Mouse (Mus musculus) lung, postnatal 25 days (tissue): ENCODE measurements around the gene Rab33b.
"Not testable (repeated sequence)": the region's sequence is repeated elsewhere in the genome, so short reads cannot be mapped to it uniquely, and the experiment has no call there.

Source experiments
- DNase-seq: peaks from one replicate; pipeline ENCODE4 v3.0.0; 2022; ENCODE audit warnings: low spot score

The Rab33b gene

DNA sequence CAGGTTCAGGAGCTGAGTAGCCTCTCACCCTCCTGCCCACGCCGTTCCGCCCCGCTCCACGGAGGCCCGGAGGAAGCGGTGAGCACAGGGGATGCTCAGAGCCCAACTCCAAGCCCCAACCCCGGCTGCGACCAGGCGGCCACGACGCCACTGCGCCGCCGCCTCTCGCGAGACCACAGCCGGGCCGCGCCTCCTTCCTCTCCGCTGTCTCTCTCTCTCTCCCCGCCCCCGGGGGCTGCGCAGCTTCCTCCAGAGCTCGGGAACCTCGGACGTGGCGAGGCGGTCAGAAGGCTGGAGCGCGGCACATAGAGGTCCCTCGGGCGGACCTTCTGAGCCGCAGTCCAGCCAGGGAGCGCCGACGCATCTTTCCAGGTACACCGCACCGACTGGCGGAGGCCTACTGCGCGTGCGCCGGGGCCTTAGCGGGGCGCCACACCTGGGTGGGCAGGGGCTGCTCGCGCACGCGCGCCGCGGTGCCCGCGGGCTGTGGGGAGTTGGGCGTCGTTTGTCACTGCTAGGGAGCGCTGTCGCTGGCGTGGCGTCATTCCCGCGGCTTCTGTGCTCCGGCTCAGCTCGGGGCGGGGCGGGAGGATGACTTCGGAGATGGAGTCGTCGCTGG, at the start of gene Rab33b:
Gene Rab33b (plus strand): TSS at position 180 of the 619 bp plus-strand sequence.
- peak; percentile 97 for DNase-seq

DNA sequence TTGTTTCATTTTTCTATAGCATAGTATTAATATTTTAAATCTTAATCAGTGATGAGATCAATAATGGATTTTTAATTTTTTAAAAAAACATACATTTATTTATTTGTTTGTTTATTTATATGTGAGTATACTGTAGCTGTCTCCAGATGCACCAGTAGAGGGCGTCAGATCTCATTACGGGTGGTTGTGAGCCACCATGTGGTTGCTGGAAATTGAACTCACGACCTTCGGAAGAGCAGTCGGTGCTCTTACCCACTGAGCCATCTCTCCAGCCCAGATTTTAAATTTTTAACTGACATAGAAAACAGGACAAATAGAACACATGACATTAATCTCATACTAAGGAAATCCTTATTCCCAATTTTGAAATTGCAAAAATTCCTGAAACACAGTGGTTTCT, 49.4 kb upstream of the Rab33b start:
- not testable (repeated sequence) for DNase-seq

DNA sequence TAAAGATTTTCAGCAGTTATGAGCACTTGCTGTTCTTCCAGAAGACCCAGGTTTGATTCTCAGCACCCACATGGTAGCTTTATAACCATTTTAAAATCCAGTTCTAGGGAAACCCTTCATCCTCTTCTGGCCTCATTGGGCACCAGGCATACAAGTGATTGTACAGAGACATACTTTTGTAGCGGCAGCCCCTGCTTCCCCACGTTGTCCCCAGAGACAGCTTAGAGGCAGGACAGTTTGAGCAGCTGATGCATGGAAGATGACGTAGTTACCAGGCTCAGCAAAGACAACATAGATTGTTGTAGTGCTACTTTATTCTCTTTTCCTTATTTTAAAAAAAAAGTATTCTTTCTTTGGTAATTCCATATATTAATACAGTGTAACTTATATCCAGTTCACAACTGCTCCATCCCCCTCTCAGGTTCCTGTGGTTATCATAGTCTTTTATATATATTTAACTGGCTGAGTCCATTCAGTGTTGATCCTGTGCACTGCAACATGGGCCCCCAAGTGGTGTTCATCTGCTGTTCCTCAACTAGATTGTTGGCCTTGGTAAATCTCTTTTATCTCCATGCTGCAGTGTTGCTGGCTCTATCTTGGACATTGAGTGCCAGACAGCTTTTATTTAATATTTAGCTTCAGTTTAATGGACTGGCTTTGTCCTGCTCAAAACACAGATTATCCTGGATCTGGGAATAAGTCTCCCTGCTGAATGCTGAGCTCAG, 48.7 kb upstream of the Rab33b start:
- DNase-seq, result no peak

DNA sequence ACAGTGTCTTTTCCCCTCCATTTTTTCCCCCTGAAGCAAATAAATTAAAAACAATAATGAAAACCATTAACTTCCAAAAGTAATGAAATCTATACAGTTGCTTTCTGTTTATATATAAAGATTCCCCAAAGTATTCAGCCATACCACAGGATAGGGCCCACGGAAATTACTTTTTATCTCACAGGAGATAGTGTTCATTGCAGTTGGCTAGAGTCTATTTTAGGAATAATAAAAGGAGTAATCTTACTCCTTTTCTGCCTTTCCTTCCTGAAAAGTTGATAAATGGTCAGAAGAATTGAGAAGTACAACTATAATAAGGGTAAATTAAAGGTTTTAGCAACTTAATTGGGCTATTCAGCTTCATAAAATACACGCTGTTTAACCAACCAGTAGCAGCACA, 15.2 kb upstream of the Rab33b start:
- DNase-seq, result no peak

DNA sequence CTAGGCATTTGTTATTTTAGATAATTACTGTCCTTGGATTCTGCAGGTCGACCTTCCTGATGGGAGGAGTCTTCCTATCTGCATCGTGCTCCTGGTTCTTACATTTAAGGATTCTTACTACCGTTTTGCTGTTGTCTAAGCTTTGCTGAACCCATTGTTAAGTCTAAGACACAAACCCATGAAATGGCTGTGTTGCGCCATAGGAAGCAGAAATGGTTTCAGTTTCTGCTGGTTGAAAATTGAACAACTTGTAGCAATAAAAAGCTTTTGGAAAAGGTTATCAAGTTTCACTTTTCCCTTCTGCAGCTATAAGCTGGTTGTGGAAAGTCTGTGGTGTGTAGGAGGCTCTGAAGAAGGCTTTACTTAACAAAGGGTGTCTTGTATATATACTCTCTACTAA, 8.0 kb upstream of the Rab33b start:
- DNase-seq, result no peak

DNA sequence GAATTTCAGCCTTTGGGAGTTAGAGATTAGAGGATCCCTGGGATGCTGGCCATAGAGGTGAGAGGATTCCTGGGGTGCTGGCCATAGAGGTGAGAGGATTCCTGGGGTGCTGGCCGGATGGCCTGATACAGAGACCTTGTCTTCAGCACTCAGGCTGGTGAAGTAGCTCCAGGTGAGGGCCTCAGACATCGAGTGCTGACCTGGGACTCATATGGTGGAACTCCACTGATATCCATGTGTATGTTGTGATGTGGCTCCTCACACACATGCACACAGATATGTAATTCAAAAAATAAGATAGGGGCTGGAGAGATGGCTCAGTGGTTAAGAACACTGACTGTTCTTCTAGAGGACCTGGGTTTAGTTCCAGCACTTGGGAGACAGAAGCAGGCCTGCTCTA, 3.8 kb upstream of the Rab33b start:
- no peak for DNase-seq

DNA sequence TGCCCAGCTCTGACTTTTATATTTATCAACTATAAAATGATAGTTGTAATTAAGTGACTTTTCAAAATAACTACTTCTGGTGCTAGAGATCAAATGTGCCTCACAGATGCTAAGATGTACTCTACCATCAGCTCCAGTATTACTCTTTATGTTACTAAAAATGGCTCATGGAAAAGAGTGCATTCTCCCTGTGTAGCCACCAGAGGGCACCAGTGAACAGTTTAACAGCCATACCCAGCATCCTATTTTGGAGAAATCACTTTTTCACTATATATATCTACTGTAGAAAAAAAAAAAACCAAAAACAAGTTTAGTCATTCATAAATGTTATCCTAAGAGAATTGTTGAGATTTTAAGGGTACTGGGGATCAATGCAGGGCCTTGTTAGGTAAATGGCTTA, 2.7 kb upstream of the Rab33b start:
- peak; percentile 50 for DNase-seq

DNA sequence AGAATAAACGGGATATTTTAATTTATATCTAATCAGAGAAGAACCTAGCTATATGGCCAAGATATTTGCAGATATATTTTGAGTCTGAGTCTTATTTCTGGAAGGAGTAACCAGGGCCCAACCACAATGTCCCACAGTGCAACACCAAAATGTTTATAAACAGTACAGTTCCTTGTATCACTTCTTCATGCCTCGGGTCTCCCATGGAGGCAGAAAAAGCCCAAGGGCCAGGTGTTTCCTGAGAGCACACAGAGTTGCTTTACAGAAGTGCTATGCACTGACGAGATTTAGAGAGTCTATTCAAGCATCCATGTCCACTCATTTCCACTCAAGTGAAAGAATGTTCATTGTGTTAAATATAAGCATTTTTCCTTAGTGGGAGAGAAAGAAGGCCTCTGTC, 1.8 kb upstream of the Rab33b start:
- DNase-seq, result no peak

DNA sequence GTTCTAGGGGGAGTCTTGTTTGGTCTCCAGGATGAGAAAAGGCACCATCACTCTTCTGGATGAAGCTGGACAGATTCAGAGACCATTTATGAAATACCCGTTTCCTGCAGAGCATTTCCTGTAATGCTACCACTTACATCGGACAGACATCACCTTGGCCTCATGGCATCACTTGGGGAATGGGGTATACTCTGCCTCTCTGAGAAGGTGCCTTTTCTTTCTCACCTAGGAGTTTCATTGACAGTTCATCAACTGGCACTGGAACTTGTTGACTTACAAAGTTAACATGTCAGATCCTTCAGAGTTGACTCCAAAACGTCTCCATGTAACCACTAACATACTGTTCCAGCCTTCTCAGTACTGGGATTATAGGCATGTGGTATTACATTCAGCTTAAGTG, 939 bp upstream of the Rab33b start:
- no peak for DNase-seq

DNA sequence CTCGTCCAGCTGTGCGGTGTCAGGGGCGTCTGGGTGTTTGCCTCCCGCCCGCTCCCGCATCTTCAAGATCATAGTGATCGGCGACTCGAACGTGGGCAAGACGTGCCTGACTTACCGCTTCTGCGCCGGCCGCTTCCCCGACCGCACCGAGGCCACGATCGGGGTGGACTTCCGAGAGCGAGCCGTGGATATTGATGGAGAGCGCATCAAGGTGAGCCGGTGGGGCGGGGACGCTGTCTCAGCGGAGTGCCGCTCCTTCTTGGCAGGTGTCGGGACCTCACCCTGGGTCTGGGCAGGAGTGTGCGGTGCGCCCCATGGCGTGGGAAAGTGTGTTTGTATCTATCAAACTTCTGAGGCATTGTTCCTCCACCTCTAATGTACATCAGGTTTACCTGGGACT, 650 bp downstream of the Rab33b start:
- DNase-seq, result no peak

DNA sequence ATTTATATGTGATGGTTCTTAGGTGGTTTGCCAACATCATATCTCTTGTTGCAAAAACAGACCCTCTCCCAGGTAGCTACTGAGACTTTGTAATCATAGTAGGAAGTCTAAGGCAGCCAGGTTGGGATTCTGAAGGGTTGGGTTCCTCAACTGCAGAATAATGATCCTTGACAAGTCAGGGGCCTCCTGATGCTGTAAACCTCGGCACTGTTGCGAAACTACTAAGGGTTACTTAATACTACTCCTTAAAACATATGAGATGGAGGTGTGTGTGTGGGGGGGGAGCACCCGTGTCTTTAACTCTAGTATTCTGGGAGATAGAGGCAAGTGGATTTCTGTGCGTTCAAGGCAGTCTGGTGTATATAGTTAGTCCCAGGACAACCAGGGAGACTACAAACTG, 1.6 kb downstream of the Rab33b start:
- DNase-seq, result peak; percentile 37

DNA sequence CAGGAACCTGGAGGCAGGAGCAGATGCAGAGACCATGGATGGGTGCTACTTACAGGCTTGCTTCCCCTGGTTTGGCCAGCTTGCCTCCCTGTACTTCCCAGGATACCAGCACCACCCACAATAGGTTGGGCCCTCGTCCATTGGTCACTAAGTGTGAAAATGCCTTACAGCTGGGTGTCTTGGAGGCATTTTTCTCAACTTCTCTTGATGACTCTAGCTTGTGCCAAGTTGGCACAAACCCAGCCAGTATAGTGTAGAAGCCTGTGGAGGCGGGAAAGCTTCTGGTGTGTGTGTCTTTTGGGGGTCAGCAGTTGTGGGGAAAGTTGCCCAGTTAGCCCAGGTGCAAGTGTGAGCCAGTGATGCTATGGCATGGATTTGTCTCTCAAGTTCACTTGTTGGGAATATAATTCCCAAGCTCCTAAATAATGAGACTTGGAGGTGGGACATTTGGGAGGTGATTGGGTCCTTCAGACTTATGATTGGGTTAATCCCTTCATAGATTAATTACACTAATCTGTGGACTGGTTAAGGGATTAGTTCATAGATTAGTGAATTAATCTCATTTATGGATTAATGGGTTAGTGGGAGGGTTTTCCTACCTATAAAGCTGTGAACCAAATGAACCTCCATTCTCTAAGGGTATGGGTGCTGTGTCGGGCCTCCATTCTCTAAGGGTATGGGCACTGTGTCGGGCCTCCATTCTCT, 2.9 kb downstream of the Rab33b start:
- DNase-seq, result no peak

DNA sequence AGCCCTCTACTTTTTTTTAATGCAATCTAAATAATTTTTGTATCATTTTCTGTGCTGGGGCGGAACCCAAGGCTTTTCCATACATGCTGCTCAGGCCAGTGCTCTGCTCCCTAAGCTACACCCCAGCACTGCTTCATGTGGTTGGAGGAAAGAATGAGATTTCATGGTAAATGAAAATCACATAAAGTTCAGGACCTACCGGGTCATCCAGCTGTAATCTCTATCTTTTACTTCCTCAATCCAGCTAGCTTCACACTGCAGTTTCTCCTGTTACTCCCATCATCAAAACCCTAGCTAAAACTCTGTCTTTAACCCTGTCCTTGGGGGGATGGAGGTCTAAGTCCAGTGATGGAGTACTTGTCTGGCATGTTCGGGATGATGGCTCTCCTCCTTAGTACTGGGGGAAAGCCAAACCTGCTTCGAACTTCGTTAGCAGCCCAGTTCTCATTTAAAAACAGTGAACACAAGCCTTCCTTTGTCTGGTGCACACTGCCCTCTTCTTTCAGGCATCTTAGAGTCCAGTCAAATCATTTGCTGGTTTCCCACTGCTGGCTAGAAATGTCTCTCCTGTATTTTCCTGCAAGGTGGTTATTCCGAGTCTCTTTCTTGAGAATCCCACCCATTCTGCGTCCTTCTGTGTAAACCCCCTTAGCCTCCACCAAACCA, 6.5 kb downstream of the Rab33b start:
- DNase-seq, result no peak

DNA sequence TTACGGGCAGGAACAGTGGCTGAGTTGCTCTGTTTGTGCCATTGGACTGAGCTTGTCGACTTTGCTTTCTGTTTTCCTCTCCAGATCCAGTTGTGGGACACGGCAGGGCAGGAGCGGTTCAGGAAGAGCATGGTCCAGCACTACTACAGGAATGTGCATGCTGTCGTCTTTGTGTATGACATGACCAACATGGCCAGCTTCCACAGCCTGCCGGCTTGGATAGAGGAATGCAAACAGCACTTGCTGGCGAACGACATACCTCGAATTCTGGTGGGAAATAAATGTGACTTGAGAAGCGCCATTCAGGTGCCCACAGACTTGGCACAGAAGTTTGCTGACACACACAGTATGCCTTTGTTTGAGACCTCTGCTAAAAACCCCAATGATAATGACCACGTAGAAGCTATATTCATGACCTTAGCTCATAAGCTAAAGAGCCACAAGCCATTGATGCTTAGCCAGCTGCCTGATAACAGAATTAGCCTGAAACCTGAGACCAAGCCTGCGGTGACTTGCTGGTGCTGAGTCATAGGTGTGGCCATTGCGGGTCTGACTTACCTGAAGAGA, 9.6 kb downstream of the Rab33b start:
- no peak for DNase-seq

DNA sequence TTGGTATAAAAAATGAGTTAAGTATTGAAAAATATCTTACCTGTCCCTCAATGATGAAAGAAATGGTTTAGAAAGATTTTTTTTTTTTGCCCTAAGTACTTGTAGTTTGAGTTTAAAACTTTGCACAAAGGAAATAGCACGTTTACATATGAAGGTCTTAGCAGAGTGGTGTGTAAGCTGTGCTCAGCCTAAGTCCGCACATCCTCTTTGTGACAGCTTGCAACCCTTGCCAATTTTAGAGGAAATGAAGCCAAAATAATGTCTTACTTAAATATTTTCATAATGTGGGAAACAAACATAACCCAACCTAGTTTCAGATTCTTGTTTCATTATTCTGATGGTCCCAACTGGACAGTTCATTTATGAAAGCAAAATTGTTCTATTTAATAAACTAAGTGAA, 10.7 kb downstream of the Rab33b start:
- no peak for DNase-seq

DNA sequence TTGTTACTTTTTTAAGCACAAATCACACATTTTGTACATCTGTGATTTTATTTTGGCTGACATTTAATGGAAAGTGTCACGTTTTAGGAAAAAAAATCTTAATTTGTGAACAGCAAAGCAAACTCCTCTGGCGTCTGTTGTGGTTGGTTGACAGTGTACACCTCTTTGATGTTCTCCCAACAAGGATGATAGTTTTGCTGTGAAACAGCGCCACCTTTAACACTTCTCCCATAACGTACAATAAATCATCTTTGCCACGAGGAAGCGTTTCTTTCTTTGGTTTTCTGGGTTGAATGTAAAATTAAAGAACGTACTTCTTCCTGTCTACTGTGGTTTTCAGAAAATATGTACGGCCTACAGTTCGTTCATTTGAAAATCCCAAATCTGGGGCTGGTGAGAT, 11.9 kb downstream of the Rab33b start:
- DNase-seq, result no peak

DNA sequence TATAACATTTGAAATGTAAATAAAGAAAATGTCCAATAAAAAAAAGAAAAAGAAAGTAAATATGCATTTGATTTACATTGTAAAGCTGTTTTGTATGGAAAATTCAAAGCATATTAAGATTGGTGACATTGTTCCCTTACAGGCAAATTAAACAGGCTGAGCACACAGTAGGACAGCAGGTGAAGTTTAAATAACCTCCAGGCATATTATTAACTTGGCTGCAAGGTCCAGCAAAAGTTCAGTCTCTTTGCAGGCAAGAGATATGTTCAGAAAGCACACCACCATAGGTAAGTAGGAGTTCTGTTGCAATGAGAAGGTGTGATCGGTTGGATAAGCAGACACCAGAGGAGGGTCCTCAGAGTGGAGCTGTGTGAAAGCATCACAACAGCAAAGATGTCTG, 14.3 kb downstream of the Rab33b start:
- no peak for DNase-seq

DNA sequence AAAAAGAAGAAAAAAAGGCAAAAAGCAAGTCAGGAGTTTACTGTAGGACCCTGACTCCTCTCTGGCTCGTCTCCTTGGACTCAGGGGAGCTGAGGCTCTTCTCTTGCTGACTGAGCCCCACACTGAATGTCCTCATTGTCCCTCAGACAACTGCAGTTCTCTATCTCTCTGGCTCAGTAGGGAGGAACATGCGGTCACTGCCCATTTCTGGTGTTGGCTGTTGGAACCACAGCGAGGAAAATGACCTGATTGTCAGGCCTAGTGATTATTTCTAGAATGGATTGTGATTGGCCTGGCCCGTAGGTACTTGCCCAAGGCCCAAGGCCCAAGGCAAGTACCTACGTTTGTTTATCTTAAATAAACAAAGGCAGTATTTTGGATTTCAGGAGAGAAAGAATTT, 14.9 kb downstream of the Rab33b start:
- no peak for DNase-seq

DNA sequence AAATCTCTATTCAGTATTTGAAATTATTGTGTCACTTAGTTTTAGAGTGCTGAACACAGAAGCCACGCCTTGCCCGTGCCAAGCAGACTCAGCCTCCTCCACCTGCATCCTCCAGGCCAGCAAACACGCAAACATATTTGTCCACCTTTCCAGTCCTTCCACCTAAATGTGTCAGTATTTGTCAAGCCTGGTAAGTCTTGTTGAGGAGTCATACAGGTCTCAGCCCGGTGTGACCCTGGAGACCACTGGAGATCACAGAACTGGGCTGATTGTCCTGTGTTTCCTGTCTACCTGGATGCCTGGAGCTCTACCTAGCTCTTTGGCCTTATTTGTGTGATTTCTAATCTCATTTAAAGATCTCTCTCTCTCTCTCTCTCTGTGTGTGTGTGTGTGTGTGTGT, 16.2 kb downstream of the Rab33b start:
- DNase-seq, result no peak

DNA sequence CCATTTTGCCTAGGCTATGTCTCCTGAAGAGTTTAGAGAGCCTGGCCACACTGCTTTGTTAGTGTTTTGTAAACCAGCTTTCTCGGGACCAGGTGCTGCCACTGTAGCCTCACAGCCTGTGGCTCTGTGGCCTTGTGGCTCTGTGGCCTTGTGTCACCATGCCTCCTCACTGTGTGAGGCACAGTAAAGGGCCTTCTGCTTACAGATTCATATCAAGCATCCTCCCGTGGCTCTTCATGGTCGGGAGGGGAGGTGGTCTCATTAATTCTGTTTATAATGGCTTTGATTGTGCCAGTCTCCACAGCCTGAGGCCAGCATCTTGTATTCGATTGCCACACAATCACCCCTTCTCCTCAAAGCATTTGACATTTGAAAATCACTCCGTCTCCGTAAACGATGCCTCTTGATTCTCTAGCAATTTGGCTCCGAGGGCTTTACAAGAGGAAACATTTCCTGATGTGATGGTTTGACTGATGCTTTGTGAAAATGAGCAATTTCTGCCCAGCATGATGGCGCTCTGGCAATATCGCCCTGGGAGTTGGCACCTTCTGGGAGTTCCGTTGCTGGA, 20.7 kb downstream of the Rab33b start:
- DNase-seq, result no peak

DNA sequence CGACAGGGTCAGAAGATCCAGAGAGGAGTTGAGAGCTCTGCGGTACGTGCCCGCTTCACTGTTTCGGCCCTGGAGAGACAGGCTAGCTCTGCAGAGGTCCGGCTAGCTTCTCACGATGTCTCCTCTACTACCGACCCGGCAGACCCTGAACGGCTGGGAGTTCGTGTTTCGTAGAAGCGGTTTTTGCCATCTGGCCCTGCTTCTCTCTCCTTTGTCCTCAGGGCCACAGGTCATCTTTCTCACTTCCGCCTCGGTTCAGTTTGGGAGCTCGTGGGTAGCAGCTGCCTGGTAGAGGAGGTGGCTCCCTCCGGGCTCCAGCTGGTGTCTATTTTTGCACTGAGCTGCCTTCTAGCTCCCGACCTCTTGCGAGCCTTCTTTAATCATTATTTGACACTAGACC, 21.7 kb downstream of the Rab33b start:
- DNase-seq, result peak; percentile 12

DNA sequence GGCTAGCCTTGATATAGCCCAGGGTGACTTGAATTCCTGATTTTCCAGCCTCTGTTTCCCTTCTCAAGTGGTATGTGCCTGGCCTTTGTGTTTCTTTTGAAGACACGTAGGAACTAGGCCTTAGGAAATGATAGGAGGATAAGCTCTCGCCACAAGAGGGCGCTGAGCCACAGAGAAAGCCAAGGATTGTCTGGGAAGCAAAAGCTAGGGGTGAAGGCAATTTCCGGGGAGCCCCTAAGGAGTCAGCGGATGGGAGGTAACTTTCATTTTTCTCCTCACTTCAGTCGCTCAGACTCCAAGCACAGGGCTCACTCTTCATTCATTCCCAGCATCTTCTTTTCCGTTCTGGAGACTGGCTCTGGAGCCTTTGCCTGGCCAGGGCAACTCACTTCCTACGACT, 27.2 kb downstream of the Rab33b start:
- DNase-seq, result peak; percentile 78
